Mouse (Mus musculus) midbrain, embryonic 12.5 days (tissue): ENCODE measurements at regions not wholly inside any gene's neighbourhood (a gene's known extent, or its start where the extent isn't known, plus 50 kb on each side); places are given as distances from the start of the nearest gene placed in this dataset.

Source experiments
- ATAC-seq: fragments of 200-750 bp; cut with Nextera tagmentation; 2 replicates; pipeline ENCODE4 v1.8.0; 2017; ENCODE audit warnings: low read depth, moderate TSS enrichment, moderate library complexity; ENCODE audit not compliant: low FRiP score
- H3K27ac ChIP-seq: fragments of 300-500 bp; sonication (generic); replicated peaks from 2 replicates; pipeline ENCODE4 v1.5.1; 2016; ENCODE audit warnings: mild to moderate bottlenecking
- H3K27me3 ChIP-seq: fragments of 300-500 bp; sonication (generic); 2 replicates; pipeline ENCODE4 v1.6.1; 2016; ENCODE audit warnings: mild to moderate bottlenecking
- H3K36me3 ChIP-seq: fragments of 300-500 bp; sonication (generic); 2 replicates; pipeline ENCODE4 v1.6.1; 2016
- H3K4me1 ChIP-seq: fragments of 300-500 bp; sonication (generic); 2 replicates; pipeline ENCODE4 v1.6.1; 2016
- H3K4me2 ChIP-seq: fragments of 300-500 bp; sonication (generic); replicated peaks from 2 replicates; pipeline ENCODE4 v1.6.1; 2016; ENCODE audit warnings: mild to moderate bottlenecking, moderate library complexity
- H3K4me3 ChIP-seq: fragments of 300-500 bp; sonication (generic); 2 replicates; pipeline ENCODE4 v1.5.1; 2016; ENCODE audit warnings: mild to moderate bottlenecking
- H3K9ac ChIP-seq: fragments of 300-500 bp; sonication (generic); replicated peaks from 2 replicates; pipeline ENCODE4 v1.6.1; 2016; ENCODE audit warnings: mild to moderate bottlenecking, moderate library complexity
- H3K9me3 ChIP-seq: fragments of 300-500 bp; sonication (generic); 2 replicates; pipeline ENCODE4 v1.6.1; 2016; ENCODE audit warnings: mild to moderate bottlenecking
- WGBS: fragments of 180-500 bp; shearing (Covaris S2); methylation state at CpG from one replicate; pipeline ENCODE4 v1.1.7; 2016; 5-methylcytosine and 5-hydroxymethylcytosine counted together

DNA sequence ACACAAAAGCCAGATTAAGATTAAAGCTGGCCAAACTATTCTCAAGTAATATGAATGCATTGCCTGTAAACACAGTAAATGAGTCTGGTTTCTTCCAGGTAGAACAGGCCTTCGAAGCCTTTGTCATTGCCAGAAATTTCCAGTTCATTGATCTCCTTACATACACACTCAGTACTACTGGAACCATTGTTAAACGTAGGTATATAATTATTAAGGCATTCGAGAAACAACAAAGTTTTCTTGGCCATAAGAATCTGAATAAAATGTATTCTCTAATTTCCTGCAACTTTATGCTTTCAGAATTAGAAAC, 337.5 kb downstream of the Hs3st1 start:
- H3K27ac ChIP-seq, result no peak overlapping the region
- peaks cover 12% of the 10 kb centered on the region for H3K4me1 ChIP-seq
- no peak overlapping the region for H3K4me3 ChIP-seq
- H3K27me3 ChIP-seq, result no peaks in the 10 kb centered on the region
- no peak for ATAC-seq
- H3K9me3 ChIP-seq, result no peaks in the 10 kb centered on the region
- H3K9ac ChIP-seq, result no peak overlapping the region
- WGBS, result 65% methylated on average over 3 of the region's 3 CpGs
- no peaks in the 10 kb centered on the region for H3K36me3 ChIP-seq
- no peak overlapping the region for H3K4me2 ChIP-seq

DNA sequence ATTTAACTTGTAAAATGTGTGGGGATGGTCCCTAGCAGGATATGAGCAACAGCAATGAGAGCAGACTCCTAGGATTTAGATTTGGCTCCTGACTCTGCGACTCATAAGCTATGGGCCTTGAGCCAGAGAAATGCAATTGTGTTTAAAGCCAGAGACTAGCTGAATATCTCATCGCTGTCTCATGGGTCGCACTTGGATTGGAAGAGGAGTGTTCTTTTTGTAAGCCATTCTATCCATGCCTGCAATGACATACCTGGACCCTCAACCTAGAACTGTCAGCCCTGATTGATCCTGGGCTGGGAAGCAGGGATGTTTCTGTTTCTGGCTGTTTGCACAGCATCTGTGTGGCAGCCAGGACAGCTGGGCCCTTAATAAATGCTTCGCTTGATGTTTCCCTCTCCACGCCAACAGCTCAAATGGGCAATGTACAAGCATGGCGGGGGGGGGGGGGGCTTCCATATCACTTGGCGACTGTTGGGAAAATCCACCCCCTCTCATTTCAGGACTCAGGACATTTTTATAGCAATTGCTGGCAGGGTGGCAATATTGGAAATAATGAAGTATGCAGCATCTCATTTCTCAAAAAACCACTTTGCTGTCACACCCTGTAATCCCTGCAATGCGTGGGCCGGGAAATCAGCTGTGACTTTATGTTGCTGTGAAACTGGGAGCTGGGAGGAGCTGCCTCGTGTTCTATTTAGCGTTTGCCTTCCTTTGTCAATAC, 338.0 kb downstream of the Hs3st1 start:
- H3K4me3 ChIP-seq, result no peak overlapping the region
- H3K4me1 ChIP-seq, result peaks cover 12% of the 10 kb centered on the region
- H3K9me3 ChIP-seq, result no peaks in the 10 kb centered on the region
- H3K27me3 ChIP-seq, result no peaks in the 10 kb centered on the region
- no peak for ATAC-seq
- H3K27ac ChIP-seq, result no peak overlapping the region
- 48% methylated on average over 11 of the region's 11 CpGs for WGBS
- no peaks in the 10 kb centered on the region for H3K36me3 ChIP-seq
- no peak overlapping the region for H3K4me2 ChIP-seq
- no peak overlapping the region for H3K9ac ChIP-seq

DNA sequence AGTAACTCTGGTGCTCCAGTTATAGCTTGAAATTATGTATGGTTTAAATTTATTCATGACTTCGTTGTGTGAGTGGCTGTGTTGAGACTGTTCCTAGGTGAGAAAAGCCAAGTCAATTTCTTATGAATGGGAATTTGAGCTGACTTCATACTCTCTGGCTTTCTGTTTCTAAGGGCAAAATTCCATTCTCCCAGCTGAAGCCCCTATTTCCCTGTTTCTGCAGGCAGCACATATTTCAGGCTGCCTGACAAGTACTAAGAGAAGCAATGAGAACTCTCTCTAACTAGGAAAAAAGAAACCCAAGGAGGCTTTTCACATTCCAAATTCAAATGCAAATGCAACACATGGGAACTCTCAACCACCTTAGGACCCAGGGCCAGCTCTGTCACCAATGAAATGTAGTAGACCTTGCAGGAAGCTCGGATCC, 338.7 kb downstream of the Hs3st1 start:
- H3K27me3 ChIP-seq, result no peaks in the 10 kb centered on the region
- no peak overlapping the region for H3K4me3 ChIP-seq
- H3K4me1 ChIP-seq, result peaks cover 12% of the 10 kb centered on the region
- H3K36me3 ChIP-seq, result no peaks in the 10 kb centered on the region
- 59% methylated on average over 2 of the region's 2 CpGs for WGBS
- no peak overlapping the region for H3K9ac ChIP-seq
- H3K27ac ChIP-seq, result no peak overlapping the region
- H3K4me2 ChIP-seq, result no peak overlapping the region
- H3K9me3 ChIP-seq, result no peaks in the 10 kb centered on the region
- ATAC-seq, result no peak

DNA sequence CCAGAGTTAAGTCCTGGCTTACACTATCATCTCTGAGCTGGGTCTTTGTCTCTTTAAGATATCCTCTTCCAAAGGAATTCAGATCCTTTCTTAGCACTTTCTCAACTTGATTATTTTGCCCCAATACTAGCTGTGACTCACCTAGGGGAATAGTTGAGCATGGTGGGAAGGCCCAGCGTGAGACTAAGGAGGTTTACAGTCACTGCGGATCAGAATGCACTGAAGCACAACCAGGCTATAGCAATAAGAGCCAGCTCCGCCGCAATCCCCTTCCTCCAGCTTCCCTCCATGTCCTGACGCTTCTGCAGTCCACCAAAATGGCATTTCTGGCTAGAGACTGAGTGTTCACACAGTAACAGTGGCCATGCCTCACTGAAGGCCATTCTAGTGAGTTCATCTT, 342.5 kb downstream of the Hs3st1 start:
- no peak for ATAC-seq
- no peak overlapping the region for H3K4me3 ChIP-seq
- H3K4me1 ChIP-seq, result peaks cover 12% of the 10 kb centered on the region
- no peak overlapping the region for H3K27ac ChIP-seq
- WGBS, result 44% methylated on average over 5 of the region's 5 CpGs
- no peak overlapping the region for H3K4me2 ChIP-seq
- no peaks in the 10 kb centered on the region for H3K9me3 ChIP-seq
- H3K9ac ChIP-seq, result no peak overlapping the region
- no peaks in the 10 kb centered on the region for H3K27me3 ChIP-seq
- H3K36me3 ChIP-seq, result no peaks in the 10 kb centered on the region

DNA sequence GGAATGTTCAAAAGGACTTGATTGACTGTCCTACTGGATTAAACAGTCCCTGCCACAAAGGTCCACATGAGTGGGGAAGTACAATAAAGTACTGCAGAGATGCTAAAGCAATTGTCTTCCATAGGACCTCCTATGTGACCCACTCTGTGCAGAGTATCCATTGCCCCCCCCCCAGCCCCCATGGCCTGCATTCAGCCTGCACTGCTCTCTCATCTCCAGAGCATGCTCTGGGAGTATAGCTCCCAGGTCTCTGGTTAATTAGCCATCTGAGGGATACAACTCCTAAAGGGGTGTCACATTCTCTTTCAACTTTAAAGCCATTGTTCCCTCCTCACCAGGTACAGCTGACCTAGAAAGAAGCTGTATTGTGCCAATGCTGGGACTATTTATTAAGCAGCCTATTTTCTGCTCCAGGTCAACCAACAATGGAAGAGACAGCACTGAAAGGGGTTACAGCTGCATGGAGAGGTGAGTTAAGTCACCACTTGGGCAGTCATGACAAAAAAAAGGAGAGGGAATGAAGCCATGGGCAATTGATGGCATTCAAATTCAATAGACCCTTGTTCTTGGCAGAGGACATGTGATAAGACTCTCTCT, 364.8 kb downstream of the Hs3st1 start:
- Histone ChIP-seq H3K9ac (no peak overlapping the region), H3K4me3 (no peak overlapping the region), H3K36me3 (no peaks in the 10 kb centered on the region), H3K27me3 (no peaks in the 10 kb centered on the region), H3K27ac (no peak overlapping the region), H3K4me1 (no peaks in the 10 kb centered on the region), H3K4me2 (no peak overlapping the region), H3K9me3 (no peaks in the 10 kb centered on the region)
- ATAC-seq, result no peak

DNA sequence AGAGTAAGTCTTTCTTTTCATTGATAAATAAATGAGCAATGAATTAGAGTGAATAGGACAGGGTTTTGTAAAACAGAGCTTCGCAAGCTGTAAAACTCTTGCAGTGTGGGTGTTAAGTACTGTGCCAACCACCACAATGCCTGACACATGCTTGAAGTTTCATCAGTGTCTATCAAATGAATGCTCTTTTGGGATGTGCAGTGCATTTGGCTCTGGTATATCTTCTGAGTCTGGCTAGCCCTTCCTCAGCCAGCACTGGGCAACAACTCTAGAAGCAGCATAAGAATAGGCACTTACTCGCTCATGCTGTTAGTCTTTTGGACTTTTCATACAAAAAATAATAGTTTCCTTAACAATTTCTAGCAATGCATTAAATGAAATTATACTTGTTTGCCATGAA, 370.9 kb downstream of the Hs3st1 start:
- no peaks in the 10 kb centered on the region for H3K4me1 ChIP-seq
- H3K36me3 ChIP-seq, result no peaks in the 10 kb centered on the region
- H3K4me3 ChIP-seq, result no peak overlapping the region
- ATAC-seq, result no peak
- H3K9ac ChIP-seq, result no peak overlapping the region
- H3K4me2 ChIP-seq, result no peak overlapping the region
- 94% methylated on average over 2 of the region's 2 CpGs for WGBS
- no peaks in the 10 kb centered on the region for H3K9me3 ChIP-seq
- H3K27me3 ChIP-seq, result no peaks in the 10 kb centered on the region
- H3K27ac ChIP-seq, result no peak overlapping the region

DNA sequence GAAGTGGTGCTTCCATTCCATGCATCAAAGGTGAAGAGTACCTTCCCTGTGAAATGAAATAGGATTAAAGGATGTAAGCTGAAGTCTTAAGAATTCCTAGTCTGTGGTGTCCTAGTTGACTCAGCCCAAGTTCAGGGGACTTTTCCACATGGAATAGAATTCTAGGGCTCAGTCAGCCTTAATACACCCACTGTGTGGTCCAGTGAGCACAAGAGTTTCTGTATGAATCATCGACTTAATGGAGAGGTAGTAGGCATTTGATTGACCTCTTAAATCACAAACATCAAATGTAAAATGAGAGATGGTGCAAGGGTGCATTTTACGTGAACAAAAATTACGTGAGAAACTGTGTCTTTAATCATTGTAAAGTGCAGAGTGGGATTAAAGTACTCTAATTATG, 381.1 kb downstream of the Hs3st1 start:
- no peaks in the 10 kb centered on the region for H3K4me1 ChIP-seq
- no peak for ATAC-seq
- H3K27me3 ChIP-seq, result no peaks in the 10 kb centered on the region
- H3K9me3 ChIP-seq, result no peaks in the 10 kb centered on the region
- no peak overlapping the region for H3K4me2 ChIP-seq
- WGBS, result 86% methylated on average over 3 of the region's 3 CpGs
- no peak overlapping the region for H3K27ac ChIP-seq
- no peaks in the 10 kb centered on the region for H3K36me3 ChIP-seq
- no peak overlapping the region for H3K9ac ChIP-seq
- H3K4me3 ChIP-seq, result no peak overlapping the region

DNA sequence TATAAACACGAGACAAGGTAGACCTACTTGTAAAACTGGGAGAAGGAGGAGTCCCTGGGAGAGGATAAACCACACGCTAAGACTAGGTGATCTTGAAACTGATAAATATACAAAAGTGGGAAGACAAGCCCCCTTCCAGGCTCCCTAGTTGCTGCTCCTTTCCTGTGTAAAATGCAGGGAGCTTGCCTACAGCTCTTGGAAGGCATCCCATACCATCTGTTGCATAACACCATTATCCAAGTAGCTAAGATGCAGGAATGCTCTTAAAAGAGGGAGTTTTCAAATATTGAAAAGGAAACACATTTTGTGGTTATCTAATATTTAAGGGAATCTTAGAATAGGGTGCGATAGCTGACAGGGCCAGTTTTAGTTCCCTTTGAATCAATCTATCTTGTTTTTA, 406.6 kb downstream of the Hs3st1 start:
- 86% methylated on average over 3 of the region's 3 CpGs for WGBS
- no peaks in the 10 kb centered on the region; the same call in 1 of the 2 replicates for H3K4me1 ChIP-seq
- no peak overlapping the region for H3K9ac ChIP-seq
- no peak for ATAC-seq
- no peak overlapping the region for H3K27ac ChIP-seq
- no peaks in the 10 kb centered on the region for H3K27me3 ChIP-seq
- H3K9me3 ChIP-seq, result no peaks in the 10 kb centered on the region
- no peaks in the 10 kb centered on the region for H3K36me3 ChIP-seq
- no peak overlapping the region for H3K4me2 ChIP-seq
- no peak overlapping the region for H3K4me3 ChIP-seq

DNA sequence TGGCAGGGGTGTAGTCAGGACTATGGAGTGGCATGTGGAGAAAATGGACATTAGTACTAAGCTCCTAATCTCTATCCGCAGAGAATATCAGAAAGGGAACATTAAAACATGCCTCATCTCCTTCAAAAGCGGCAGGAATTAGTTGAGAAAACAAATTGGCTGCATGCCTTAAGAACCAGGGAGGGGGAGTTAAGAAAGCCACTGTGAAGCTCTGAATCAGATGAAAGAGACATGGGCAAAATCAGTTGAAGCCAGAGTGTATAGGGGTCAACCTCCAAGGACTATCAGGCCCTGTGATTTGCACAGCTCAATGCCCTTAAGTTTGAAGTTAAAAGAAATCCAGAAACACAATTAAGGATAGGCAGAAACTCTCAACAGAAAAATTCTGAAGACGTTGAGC, 408.3 kb downstream of the Hs3st1 start:
- H3K4me2 ChIP-seq, result no peak overlapping the region
- no peak overlapping the region for H3K27ac ChIP-seq
- H3K27me3 ChIP-seq, result no peaks in the 10 kb centered on the region
- H3K4me3 ChIP-seq, result no peak overlapping the region
- no peaks in the 10 kb centered on the region; the same call in 1 of the 2 replicates for H3K4me1 ChIP-seq
- no peaks in the 10 kb centered on the region for H3K36me3 ChIP-seq
- H3K9me3 ChIP-seq, result no peaks in the 10 kb centered on the region
- 34% methylated on average over 3 of the region's 3 CpGs for WGBS
- H3K9ac ChIP-seq, result no peak overlapping the region
- no peak for ATAC-seq

DNA sequence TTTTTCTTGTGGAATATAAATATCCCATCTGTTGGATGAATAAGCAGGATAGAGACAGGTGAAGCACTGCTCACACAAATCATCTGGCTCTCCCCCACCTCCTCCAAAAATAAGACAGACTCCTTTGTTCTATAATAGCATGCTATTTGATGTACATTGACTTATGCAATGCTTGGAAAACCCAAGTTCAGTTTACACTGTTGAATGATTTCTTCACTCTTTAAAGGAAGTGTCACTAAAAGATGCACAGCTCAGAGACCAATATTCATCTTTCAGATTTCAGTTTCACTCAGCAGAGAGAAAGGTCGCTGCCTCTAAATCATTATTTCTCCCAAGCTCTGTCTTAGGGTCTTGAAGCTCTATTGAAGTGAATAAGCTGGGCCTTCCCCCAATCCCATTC, 417.4 kb downstream of the Hs3st1 start:
- no peak for ATAC-seq
- no peaks in the 10 kb centered on the region for H3K36me3 ChIP-seq
- no peak overlapping the region for H3K27ac ChIP-seq
- no peaks in the 10 kb centered on the region for H3K4me1 ChIP-seq
- no peak overlapping the region for H3K4me3 ChIP-seq
- 82% methylated on average over 1 of the region's 1 CpGs for WGBS
- no peaks in the 10 kb centered on the region for H3K9me3 ChIP-seq
- no peak overlapping the region for H3K4me2 ChIP-seq
- H3K27me3 ChIP-seq, result no peaks in the 10 kb centered on the region; the same call in 1 of the 2 replicates
- no peak overlapping the region for H3K9ac ChIP-seq

DNA sequence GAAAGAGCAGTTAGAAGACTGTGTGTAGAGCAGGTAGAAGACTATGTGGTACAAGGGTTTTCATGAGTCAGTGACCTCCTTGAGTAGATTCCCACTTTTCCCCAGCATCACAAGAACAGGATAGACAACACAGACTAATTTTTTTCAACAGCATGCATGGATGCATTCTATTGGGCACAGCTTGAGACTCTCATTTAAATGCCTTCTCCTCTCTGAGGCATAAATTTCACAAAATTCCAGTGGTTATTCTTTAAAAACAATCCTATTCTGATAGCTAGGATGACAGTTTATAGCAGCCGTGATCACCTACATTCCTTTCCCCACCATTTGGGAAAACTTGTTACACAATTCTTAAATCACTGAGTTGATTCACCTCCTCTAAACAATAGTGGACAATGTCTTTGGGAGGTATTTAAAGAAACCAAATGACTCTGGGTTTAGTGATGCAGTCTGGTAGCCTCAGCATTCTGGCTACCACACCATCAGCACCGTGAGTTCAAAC, 418.7 kb downstream of the Hs3st1 start:
- Histone ChIP-seq H3K9ac (no peak overlapping the region), H3K27me3 (no peaks in the 10 kb centered on the region; the same call in 1 of the 2 replicates), H3K4me1 (no peaks in the 10 kb centered on the region), H3K9me3 (no peaks in the 10 kb centered on the region), H3K4me3 (no peak overlapping the region), H3K4me2 (no peak overlapping the region), H3K36me3 (no peaks in the 10 kb centered on the region), H3K27ac (no peak overlapping the region)
- ATAC-seq, result no peak
- 92% methylated on average over 2 of the region's 2 CpGs for WGBS

DNA sequence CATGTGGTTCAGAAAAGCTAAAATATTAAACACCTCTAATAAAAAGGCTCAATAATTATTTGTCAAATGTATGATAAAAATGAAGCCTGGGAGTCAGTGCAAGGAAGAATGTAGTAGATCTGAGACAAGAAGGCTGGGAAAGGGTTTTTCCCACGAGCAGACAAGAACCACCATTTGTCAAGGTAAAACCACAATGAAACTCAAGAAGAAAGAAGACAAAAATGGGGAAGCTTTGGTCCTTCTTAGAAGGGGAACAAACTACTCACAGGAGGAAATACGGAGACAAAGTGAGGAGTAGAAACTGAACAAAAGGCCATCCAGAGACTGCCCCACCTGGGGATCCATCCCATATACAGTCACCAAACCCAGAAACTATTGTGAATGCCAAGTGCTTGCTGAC, 420.0 kb downstream of the Hs3st1 start:
- no peak overlapping the region for H3K27ac ChIP-seq
- no peak overlapping the region for H3K9ac ChIP-seq
- H3K4me1 ChIP-seq, result no peaks in the 10 kb centered on the region
- no peaks in the 10 kb centered on the region for H3K36me3 ChIP-seq
- H3K9me3 ChIP-seq, result no peaks in the 10 kb centered on the region
- no peaks in the 10 kb centered on the region for H3K27me3 ChIP-seq
- H3K4me2 ChIP-seq, result no peak overlapping the region
- no peak for ATAC-seq
- H3K4me3 ChIP-seq, result no peak overlapping the region
- 68% methylated on average over 2 of the region's 2 CpGs for WGBS

DNA sequence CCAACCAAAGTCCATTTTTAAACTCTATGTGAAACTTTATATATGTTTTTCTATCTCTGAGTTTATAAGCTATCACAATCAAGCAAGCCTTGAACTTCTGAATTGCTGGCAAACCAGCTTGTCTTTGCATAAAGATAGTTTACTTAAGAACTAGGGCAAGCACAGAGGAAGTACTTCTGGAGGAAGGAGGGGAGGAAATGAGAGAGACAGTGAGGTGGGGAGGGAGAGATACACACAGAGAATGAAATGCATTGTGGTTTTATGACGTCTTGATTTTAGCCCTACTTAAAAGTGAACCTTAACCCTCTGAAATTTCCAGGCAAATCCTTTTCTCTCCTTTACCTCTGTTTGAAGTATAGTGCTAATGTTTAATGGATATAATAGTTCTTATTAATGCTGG, 421.0 kb downstream of the Hs3st1 start:
- Histone ChIP-seq H3K27me3 (no peaks in the 10 kb centered on the region), H3K4me3 (no peak overlapping the region), H3K27ac (no peak overlapping the region), H3K4me1 (no peaks in the 10 kb centered on the region), H3K9me3 (no peaks in the 10 kb centered on the region), H3K9ac (no peak overlapping the region), H3K36me3 (no peaks in the 10 kb centered on the region), H3K4me2 (no peak overlapping the region)
- ATAC-seq, result no peak
- WGBS, result 87% methylated on average over 1 of the region's 1 CpGs
